Mouse (Mus musculus) CH12.LX (cell line): Measurements from ENCODE around the gene Slc48a1. TPM values are rescaled to one million over a fixed set of nuclear protein-coding genes. Genes with fewer than 3 reads are reported as not detected.

Experiments
- DNase-seq: peaks from one replicate; pipeline ENCODE4 v3.0.0-alpha.2; 2013; ENCODE audit errors: extremely low read depth
- H3K27ac ChIP-seq: 2 replicates; pipeline ENCODE4 v1.5.1; 2012; ENCODE audit warnings: low read depth, mild to moderate bottlenecking, control low read depth, moderate library complexity; ENCODE audit not compliant: insufficient read depth
- H3K27me3 ChIP-seq: replicated peaks from 2 replicates; pipeline ENCODE3; 2012; ENCODE audit warnings: inconsistent platforms
- H3K36me3 ChIP-seq, 2 experiments: replicated peaks in 1 of 2; 2 replicates each; pipeline versions ENCODE3 to v1.6.1; 2012; ENCODE audit warnings: inconsistent platforms in 1 of 2, low read length in 1 of 2, mild to moderate bottlenecking in 1 of 2, mixed read lengths in 1 of 2, moderate library complexity in 1 of 2; ENCODE audit not compliant: control insufficient read depth in 1 of 2, insufficient read depth in 1 of 2
- H3K4me1 ChIP-seq, 2 experiments: 2 replicates each; pipeline ENCODE4 v1.6.1; 2012; ENCODE audit warnings: inconsistent platforms in 1 of 2, moderate library complexity in 1 of 2; ENCODE audit not compliant: insufficient read depth in 2 of 2, control insufficient read depth in 1 of 2
- H3K4me2 ChIP-seq: 2 replicates; pipeline ENCODE4 v1.6.1; 2012; ENCODE audit warnings: low read depth, mild to moderate bottlenecking, control low read depth; ENCODE audit not compliant: poor library complexity, insufficient read depth, severe bottlenecking
- H3K4me3 ChIP-seq, 3 experiments: fragments of 150-350 bp in 1 of 3; sonication (generic) in 1 of 3; replicated peaks in 1 of 3; 2 replicates each; pipeline versions ENCODE3 to v1.5.1; 2011 to 2012; ENCODE audit warnings: low read depth in 2 of 3, low read length in 2 of 3, mild to moderate bottlenecking in 2 of 3, moderate library complexity in 2 of 3, control low read depth in 1 of 3, improper control_type of control experiment in 1 of 3, inconsistent platforms in 1 of 3, mixed read lengths in 1 of 3; ENCODE audit not compliant: poor library complexity in 1 of 3
- H3K79me2 ChIP-seq: replicated peaks from 2 replicates; pipeline ENCODE4 v1.6.1; 2012; ENCODE audit warnings: mild to moderate bottlenecking, moderate library complexity; ENCODE audit not compliant: control insufficient read depth, poor library complexity, insufficient read depth, severe bottlenecking; ENCODE audit errors: extremely low read depth
- H3K9ac ChIP-seq: 2 replicates; pipeline ENCODE4 v1.6.1; 2012; ENCODE audit warnings: low read depth, mild to moderate bottlenecking, control low read depth, moderate library complexity; ENCODE audit not compliant: insufficient read depth
- H3K9me3 ChIP-seq: replicated peaks from 2 replicates; pipeline ENCODE3; 2012; ENCODE audit warnings: low read length, inconsistent platforms, mixed read lengths
- BHLHE40 ChIP-seq: IDR thresholded peaks from 2 replicates; pipeline ENCODE4 v1.6.1; 2011; ENCODE audit warnings: mild to moderate bottlenecking, low read depth, low read length, improper control_type of control experiment
- CHD2 ChIP-seq: IDR thresholded peaks from 2 replicates; pipeline ENCODE4 v1.6.1; 2011; ENCODE audit warnings: low read length, improper control_type of control experiment
- HCFC1 ChIP-seq: IDR thresholded peaks from 2 replicates; pipeline ENCODE4 v1.6.1; 2012; ENCODE audit warnings: low read depth, mild to moderate bottlenecking, inconsistent platforms, low read length, improper control_type of control experiment
- IRF4 ChIP-seq: IDR thresholded peaks from 2 replicates; pipeline ENCODE4 v1.6.1; 2014; ENCODE audit warnings: low read depth, mild to moderate bottlenecking, inconsistent platforms, low read length, improper control_type of control experiment
- JUND ChIP-seq: conservative IDR thresholded peaks from 2 replicates; pipeline ENCODE4 v1.6.1; 2011; ENCODE audit warnings: low read depth, low read length, improper control_type of control experiment
- MAX ChIP-seq: IDR thresholded peaks from 2 replicates; pipeline ENCODE4 v1.6.1; 2011; ENCODE audit warnings: low read length, improper control_type of control experiment
- NELFE ChIP-seq: IDR thresholded peaks from 2 replicates; pipeline ENCODE4 v1.6.1; 2011; ENCODE audit warnings: low read depth, low read length, improper control_type of control experiment
- NRF1 ChIP-seq: IDR thresholded peaks from 2 replicates; pipeline ENCODE4 v1.6.1; 2014; ENCODE audit warnings: low read depth, mild to moderate bottlenecking, inconsistent platforms, low read length, improper control_type of control experiment, moderate library complexity
- TBP ChIP-seq: conservative IDR thresholded peaks from 2 replicates; pipeline ENCODE4 v1.6.1; 2011; ENCODE audit warnings: low read depth, low read length, improper control_type of control experiment
- USF2 ChIP-seq: conservative IDR thresholded peaks from 2 replicates; pipeline ENCODE4 v1.6.1; 2011; ENCODE audit warnings: low read depth, low read length, improper control_type of control experiment
- ZKSCAN1 ChIP-seq: IDR thresholded peaks from 2 replicates; pipeline ENCODE4 v1.6.1; 2012; ENCODE audit warnings: low read depth, inconsistent platforms, low read length, improper control_type of control experiment, borderline replicate concordance
- ZMIZ1 ChIP-seq: IDR thresholded peaks from 2 replicates; pipeline ENCODE4 v1.6.1; 2012; ENCODE audit warnings: low read depth, mild to moderate bottlenecking, inconsistent platforms, low read length, improper control_type of control experiment
- ZNF384 ChIP-seq: IDR thresholded peaks from 2 replicates; pipeline ENCODE4 v1.6.1; 2012; ENCODE audit warnings: low read depth, low read length, improper control_type of control experiment, inconsistent platforms
- dilution Hi-C: fragments of 300-500 bp; cut with MboI; formaldehyde crosslinking; loops from 2 replicates; pipeline ENCODE4 v1.14.3; 2020; ENCODE audit warnings: low sequenced_read_pairs; ENCODE audit not compliant: extremely low pct_unique_long_range_greater_than_20kb, extremely low pct_ligation_motif_present
- in situ Hi-C: fragments of 300-500 bp; cut with MboI; formaldehyde crosslinking; loops from 3 replicates; pipeline ENCODE4 v1.14.3; 2019; ENCODE audit warnings: low sequenced_read_pairs, low pct_ligation_motif_present, low pct_unique_long_range_greater_than_20kb, mixed read lengths
- polyA plus RNA-seq: library from polyadenylated mRNA; unstranded; fragments of >175 nt; gene quantifications from 2 replicates; pipeline ENCODE4 v1.2.1, GENCODE M21; 2012; ENCODE audit warnings: low read depth; ENCODE audit not compliant: insufficient read length
- total RNA-seq, 2 experiments: library from RNA; depleted of rRNA; stranded (reverse); fragments of 300-350 nt in 1 of 2; fragments of >200 nt in 1 of 2; gene quantifications; 2 replicates each; pipeline ENCODE4 v1.2.3; 2012 to 2014

The Slc48a1 gene
- total and polyA plus RNA-seq, 3 experiments, result 23.2 to 56.0 (median 39.4) TPM

- Histone ChIP-seq H3K27ac (no peak overlapping the region), H3K9me3 (peaks cover 4% of the 10 kb centered on the region), H3K9ac (no peak overlapping the region), H3K4me1 (no peaks in the 10 kb centered on the region), H3K27me3 (no peaks in the 10 kb centered on the region), H3K4me2 (no peak overlapping the region), H3K36me3 (peaks cover 93 to 100% of the 10 kb centered on the region in 2 experiments), H3K4me3 (no peak overlapping the region), H3K79me2 (no peaks in the 10 kb centered on the region)
- DNase-seq, result no peak
- TF ChIP-seq ZMIZ1 (no peak), ZKSCAN1 (no peak), CHD2 (no peak), IRF4 (no peak), MAX (no peak), TBP (no peak), ZNF384 (no peak), NELFE (no peak), BHLHE40 (no peak), NRF1 (no peak), USF2 (no peak)
- dilution Hi-C loops, result loop anchor here (25.0 kb wide), 1 partner anchor 167 kb away; the partner anchor contains the start of gene Tmem106c
- in situ Hi-C loops, result no loop called here
These were observed 17.4 kb downstream of the Slc48a1 start for GRCm38 (mm10) chr15:97795559-97796235.

- in situ Hi-C loops, result no loop called here
- H3K4me2 ChIP-seq, result no peak overlapping the region
- dilution Hi-C loops, result loop anchor here (25.0 kb wide), 1 partner anchor 166 kb away; the partner anchor contains the start of gene Tmem106c
- H3K27ac ChIP-seq, result no peak overlapping the region
- H3K9me3 ChIP-seq, result peaks cover 4% of the 10 kb centered on the region
- H3K4me1 ChIP-seq, result no peaks in the 10 kb centered on the region
- H3K4me3 ChIP-seq, result no peak overlapping the region
- no peak for DNase-seq
- H3K9ac ChIP-seq, result no peak overlapping the region
- peaks cover 94 to 100% of the 10 kb centered on the region in 2 experiments for H3K36me3 ChIP-seq
- H3K27me3 ChIP-seq, result no peaks in the 10 kb centered on the region
- no peaks in the 10 kb centered on the region for H3K79me2 ChIP-seq
- TF ChIP-seq JUND, result no peak
- TF ChIP-seq HCFC1, result no peak
These were observed 18.5 kb downstream of the Slc48a1 start for GRCm38 (mm10) chr15:97796674-97797310.
